Mouse (Mus musculus): ENCODE measurements around the gene Rps18.

GRCm38 (mm10) chr17:33969394-33969793 lies 13.6 kb upstream of the Rps18 start:
- no peak for TF ChIP-seq CTCF (IDR thresholded peaks at IDR 0.05; ENCODE audit: insufficient read depth, low read depth, low read length)
- no peak for TF ChIP-seq POLR2A (IDR thresholded peaks at IDR 0.05; ENCODE audit: insufficient read depth, low read depth, low read length)
